Mouse (Mus musculus): ENCODE data around the gene Zfp14.

- no peak for TF ChIP-seq CTCF (IDR thresholded peaks at IDR 0.05; ENCODE audit: control insufficient read depth, insufficient read depth, insufficient replicate concordance, low read depth, low read length)
- no peak for TF ChIP-seq POLR2A (IDR thresholded peaks at IDR 0.05; ENCODE audit: control insufficient read depth, low read depth, low read length)
These were observed 38.2 kb upstream of the Zfp14 start for GRCm38 (mm10) chr7:30089405-30089804.
